Mouse (Mus musculus) cerebellum, postnatal 25 days (tissue): ENCODE measurements around the gene Hmgb2.

Experiments used
- DNase-seq, 2 experiments: peaks; one replicate each; pipeline ENCODE4 v3.0.0; 2021; ENCODE audit warnings: mixed read lengths in 2 of 2

Gene Hmgb2

GRCm38 (mm10) chr8:57562741-57563140 is 51.0 kb downstream of the Hmgb2 start:
- DNase-seq: no peak

- DNase-seq: no peak
Observed at GRCm38 (mm10) chr8:57563726-57564125, 52.0 kb downstream of the Hmgb2 start.

- DNase-seq: peak; percentile 62 to 69
Observed at GRCm38 (mm10) chr8:57565039-57565438, 53.3 kb downstream of the Hmgb2 start.
